Mouse (Mus musculus) T-helper 1 cell (primary cell): ENCODE results near the gene Loxl4.

ENCODE experiments used
- in situ Hi-C: fragments of 300-600 bp; cut with MboI, MseI; formaldehyde crosslinking; loops from one replicate; pipeline ENCODE4 v1.15.1; 2025; ENCODE audit warnings: high pct_unique_total_duplicates

Loxl4 gene

GRCm38 (mm10) chr19:42612654-42613053 is at the start of gene Loxl4:
Gene Loxl4 (minus strand): TSS chr19:42612813.
- in situ Hi-C loops, result no loop called here

- in situ Hi-C loops, result loop anchor here (10.0 kb wide), 1 partner anchor 63 kb away; no protein-coding TSS in a partner anchor
These were observed 49.0 kb upstream of the Loxl4 start for GRCm38 (mm10) chr19:42661430-42662164.

GRCm38 (mm10) chr19:42660244-42660565 is 47.6 kb upstream of the Loxl4 start:
- in situ Hi-C loops, result loop anchor here (10.0 kb wide), 1 partner anchor 65 kb away; no protein-coding TSS in a partner anchor

GRCm38 (mm10) chr19:42659354-42660243 is 47.0 kb upstream of the Loxl4 start:
- in situ Hi-C loops, result loop anchor here (10.0 kb wide), 2 partner anchors 65 to 325 kb away; no protein-coding TSS in a partner anchor

- in situ Hi-C loops, result loop anchor here (10.0 kb wide), 1 partner anchor 324 kb away; no protein-coding TSS in a partner anchor
These were observed 46.0 kb upstream of the Loxl4 start for GRCm38 (mm10) chr19:42658435-42659135.

GRCm38 (mm10) chr19:42657769-42658168 is 45.2 kb upstream of the Loxl4 start:
- in situ Hi-C loops, result loop anchor here (10.0 kb wide), 1 partner anchor 323 kb away; no protein-coding TSS in a partner anchor

GRCm38 (mm10) chr19:42657306-42657705 is 44.7 kb upstream of the Loxl4 start:
- in situ Hi-C loops, result loop anchor here (10.0 kb wide), 1 partner anchor 323 kb away; no protein-coding TSS in a partner anchor

GRCm38 (mm10) chr19:42655006-42655405 is 42.4 kb upstream of the Loxl4 start:
- in situ Hi-C loops, result loop anchor here (10.0 kb wide), 1 partner anchor 320 kb away; no protein-coding TSS in a partner anchor

- in situ Hi-C loops, result loop anchor here (10.0 kb wide), 1 partner anchor 318 kb away; no protein-coding TSS in a partner anchor
These were observed 40.5 kb upstream of the Loxl4 start for GRCm38 (mm10) chr19:42653091-42653490.

- in situ Hi-C loops, result loop anchor here (10.0 kb wide), 1 partner anchor 318 kb away; no protein-coding TSS in a partner anchor
These were observed 39.8 kb upstream of the Loxl4 start for GRCm38 (mm10) chr19:42652425-42652824.

GRCm38 (mm10) chr19:42640211-42640610 is 27.6 kb upstream of the Loxl4 start:
- in situ Hi-C loops, result no loop called here

- in situ Hi-C loops, result no loop called here
These were observed 26.9 kb upstream of the Loxl4 start for GRCm38 (mm10) chr19:42639544-42639943.

GRCm38 (mm10) chr19:42638604-42639481 is 26.2 kb upstream of the Loxl4 start:
- in situ Hi-C loops, result no loop called here

- in situ Hi-C loops, result no loop called here
These were observed 24.0 kb upstream of the Loxl4 start for GRCm38 (mm10) chr19:42636631-42637030.

GRCm38 (mm10) chr19:42633650-42634049 is 21.0 kb upstream of the Loxl4 start:
- in situ Hi-C loops, result no loop called here

GRCm38 (mm10) chr19:42632301-42632700 is 19.7 kb upstream of the Loxl4 start:
- in situ Hi-C loops, result no loop called here

- in situ Hi-C loops, result no loop called here
These were observed 18.9 kb upstream of the Loxl4 start for GRCm38 (mm10) chr19:42631541-42631961.

GRCm38 (mm10) chr19:42628068-42628467 is 15.5 kb upstream of the Loxl4 start:
- in situ Hi-C loops, result no loop called here

- in situ Hi-C loops, result no loop called here
These were observed 1.1 kb upstream of the Loxl4 start for GRCm38 (mm10) chr19:42613647-42614225.

GRCm38 (mm10) chr19:42613116-42613515 is 503 bp upstream of the Loxl4 start:
- in situ Hi-C loops, result no loop called here
